Mouse (Mus musculus): ENCODE data around the gene Recql. TPM values are rescaled to one million over a fixed set of nuclear protein-coding genes. Genes with fewer than 3 reads are reported as not detected.

The Recql gene
- 1 to 10 TPM; 7.8 to 8.3 TPM for total RNA-seq (2021)

DNA sequence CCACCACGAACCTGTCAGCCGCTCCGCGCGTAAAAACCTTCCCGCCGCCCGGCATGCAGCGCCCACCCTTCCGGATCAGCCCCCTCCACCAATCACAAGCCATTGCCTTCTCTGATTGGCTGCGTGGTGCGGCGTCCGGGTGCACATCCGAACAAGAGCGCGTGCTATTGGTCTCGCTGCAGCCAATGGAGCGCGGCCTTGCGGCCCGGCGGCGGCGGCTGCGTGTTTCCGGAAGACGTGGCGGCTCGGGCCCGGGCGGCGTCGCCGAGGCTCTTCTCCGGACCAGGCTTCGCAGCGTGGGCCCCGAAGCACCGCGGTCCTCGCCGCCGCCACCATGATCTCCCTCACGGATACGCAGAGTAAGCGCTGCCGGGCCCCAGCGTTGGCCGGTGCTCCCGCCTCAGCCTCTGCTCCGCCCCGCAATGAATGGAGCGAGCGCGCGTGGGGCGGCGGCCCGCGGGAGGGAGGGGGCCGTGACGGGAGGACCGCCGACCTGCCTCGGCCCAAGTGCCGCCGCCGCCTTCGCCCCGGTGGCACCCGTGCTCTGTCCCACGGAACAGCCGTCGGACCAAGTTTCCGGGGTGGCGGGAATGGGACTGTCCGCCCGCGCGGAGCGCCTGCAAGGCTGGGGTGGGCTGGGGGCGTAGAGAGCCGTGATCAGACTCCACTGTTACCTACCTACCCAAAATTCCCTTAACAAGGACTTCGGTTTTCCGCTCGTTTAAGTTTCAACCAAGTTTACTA, at the start of gene Recql, which contains the start of gene Golt1b:
Recql (minus strand) TSS at position 77 of the 744 bp plus-strand sequence.
Golt1b (plus strand) TSS at position 211 of the 744 bp plus-strand sequence.
- intact Hi-C loops (cut with DNase I): loop anchor here (2.0 to 5.0 kb wide), 3 partner anchors 40 to 370 kb away; partner anchors contain the start of gene Cmas
- peak; percentile 97 to 98 for DNase-seq

DNA sequence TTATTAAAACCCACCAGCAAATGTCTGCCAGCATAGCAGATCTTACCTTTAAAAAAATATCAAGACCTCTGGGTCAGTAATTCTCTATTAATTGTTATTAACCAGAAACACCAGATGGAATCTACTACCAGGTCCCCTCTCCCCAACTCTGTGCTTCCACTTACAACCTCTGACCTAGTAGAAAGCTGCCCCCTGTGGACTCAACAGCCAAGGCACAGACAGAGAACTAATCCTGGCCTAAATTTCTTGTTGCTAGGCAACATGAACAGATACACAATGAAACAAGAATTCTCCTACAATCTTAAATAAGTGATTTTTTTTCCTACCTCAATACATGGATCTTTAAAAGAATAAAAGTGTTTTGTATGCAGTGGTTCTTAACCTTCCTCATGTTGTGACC, 42.2 kb upstream of the Recql start:
- intact Hi-C loops (cut with DNase I): no loop called here

GRCm38 (mm10) chr6:142424976-142425375, 38.1 kb upstream of the Recql start:
- DNase-seq: no peak
- intact Hi-C loops (cut with DNase I): no loop called here

More for the DNA sequence above, 42.2 kb upstream of the Recql start:
- no peak for DNase-seq

GRCm38 (mm10) chr6:142414597-142414996, 27.7 kb upstream of the Recql start:
- DNase-seq: no peak
- intact Hi-C loops (cut with DNase I): no loop called here

DNA sequence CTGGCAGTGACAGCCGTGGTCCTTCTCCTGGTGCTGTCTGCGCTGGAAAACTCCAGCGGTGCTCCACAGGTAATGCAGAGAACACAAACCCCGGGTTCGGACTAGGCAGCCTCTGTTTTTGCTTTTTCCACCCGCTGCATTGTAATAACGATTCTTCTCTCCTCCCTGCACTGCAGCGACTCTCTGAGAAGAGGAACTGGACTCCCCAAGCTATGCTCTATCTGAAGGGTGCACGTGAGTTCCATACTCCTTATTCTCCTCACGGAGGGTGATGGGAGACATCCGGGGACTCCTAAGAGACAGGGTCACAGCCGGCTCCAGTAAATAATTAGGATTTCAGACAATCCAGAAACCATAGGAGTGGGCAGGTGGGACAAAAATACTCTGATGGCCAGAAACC, 27.0 kb upstream of the Recql start:
- intact Hi-C loops (cut with DNase I): no loop called here

GRCm38 (mm10) chr6:142412906-142413491, 26.1 kb upstream of the Recql start, which contains the start of gene Spx:
Gene Spx (plus strand): TSS chr6:142413441.
- DNase-seq: no peak
- intact Hi-C loops (cut with DNase I): no loop called here

More for the DNA sequence above, 27.0 kb upstream of the Recql start:
- DNase-seq: no peak

DNA sequence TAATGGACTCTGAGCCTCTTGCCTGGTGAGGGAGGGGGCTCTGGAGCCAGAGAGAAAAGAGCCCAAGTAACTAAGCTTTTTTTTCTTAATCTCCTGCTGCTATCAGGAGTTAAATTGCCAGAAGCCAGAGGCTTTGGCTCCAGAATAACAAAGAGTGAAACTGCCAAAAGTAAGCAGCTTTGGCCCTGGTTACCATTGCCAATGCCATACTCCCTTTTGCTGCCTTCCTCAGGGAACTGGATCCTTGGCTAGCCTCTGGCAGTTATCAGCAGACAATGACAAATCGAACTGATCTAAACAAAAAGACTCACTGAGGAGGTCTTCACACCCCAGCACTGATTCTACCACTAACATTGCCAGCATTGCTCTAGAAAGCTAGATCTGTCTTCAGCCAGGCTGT, 24.3 kb upstream of the Recql start:
- no peak for DNase-seq
- intact Hi-C loops (cut with DNase I): no loop called here

GRCm38 (mm10) chr6:142395756-142396155, 8.9 kb upstream of the Recql start:
- no peak for DNase-seq

GRCm38 (mm10) chr6:142394669-142395068, 7.8 kb upstream of the Recql start:
- DNase-seq: peak in 1 of 2 experiments; percentile 8
- intact Hi-C loops (cut with DNase I): no loop called here

More at GRCm38 (mm10) chr6:142395756-142396155, 8.9 kb upstream of the Recql start:
- intact Hi-C loops (cut with DNase I): no loop called here

DNA sequence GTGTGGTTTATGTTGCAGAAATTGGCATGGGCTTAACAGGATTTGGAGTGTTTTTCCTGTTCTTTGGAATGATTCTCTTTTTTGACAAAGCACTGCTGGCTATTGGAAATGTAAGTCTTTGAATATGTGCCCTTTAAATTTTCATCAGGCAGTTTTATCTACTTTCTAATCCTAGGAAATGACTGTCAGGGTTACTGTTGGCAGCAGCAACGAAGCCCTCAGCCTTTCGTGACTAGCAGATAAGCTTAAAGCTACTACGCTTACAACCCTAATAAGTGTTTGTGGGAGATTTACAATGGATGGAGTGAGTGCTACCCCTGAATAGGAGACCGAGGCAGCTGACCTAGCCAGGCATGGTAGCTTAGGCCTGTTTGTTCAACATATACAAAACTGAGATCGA, 5.4 kb upstream of the Recql start:
- intact Hi-C loops (cut with DNase I): no loop called here
- DNase-seq: no peak

DNA sequence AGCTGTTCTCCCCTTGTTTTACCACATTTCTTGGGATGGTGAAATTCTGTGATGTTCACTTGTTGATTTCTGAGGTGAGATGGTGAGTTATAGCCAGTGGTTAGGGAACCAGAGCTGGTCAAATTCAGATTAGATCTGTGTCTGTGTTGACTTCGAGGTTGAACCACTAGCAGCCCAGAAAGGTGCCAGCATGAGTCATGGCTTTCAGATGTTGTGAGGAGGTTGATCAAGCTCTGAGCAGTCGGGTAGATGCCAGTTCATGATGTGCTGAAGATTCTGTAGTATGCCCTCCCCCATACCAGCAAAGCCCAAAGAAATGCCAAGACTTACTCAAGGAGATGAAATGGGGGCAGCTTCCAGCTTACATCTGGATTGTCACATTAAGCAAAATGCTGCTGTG, 2.2 kb upstream of the Recql start:
- no peak for DNase-seq
- intact Hi-C loops (cut with DNase I): loop anchor here (5.0 kb wide), 2 partner anchors 123 to 368 kb away; partner anchors contain the start of gene Cmas

DNA sequence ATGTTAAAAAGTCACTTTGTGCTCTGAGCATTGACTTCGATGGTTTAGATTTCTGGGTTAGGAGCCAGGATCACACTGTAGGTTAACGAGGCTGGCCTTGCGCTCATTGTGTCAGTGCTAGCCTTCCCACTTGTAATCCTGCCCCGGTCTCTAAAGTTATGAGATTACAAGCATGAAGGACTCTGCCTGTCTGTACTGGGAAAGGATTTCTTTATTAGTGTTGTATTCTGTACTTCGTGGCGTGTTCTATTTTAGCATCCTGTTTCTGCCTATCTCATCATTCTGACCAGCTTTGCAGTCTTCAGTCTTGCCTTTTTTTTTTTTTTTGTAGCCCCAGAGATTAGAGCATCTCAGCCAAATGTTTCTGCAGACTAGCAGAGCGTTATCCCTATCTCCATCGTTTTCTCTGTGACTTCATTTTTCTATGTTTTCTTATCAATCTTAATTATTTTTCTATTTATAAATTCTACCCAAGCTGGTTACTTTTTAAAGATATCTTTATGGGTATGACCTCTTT, 926 bp upstream of the Recql start:
- no peak for DNase-seq
- intact Hi-C loops (cut with DNase I): loop anchor here (2.0 to 5.0 kb wide), 3 partner anchors 41 to 369 kb away; partner anchors contain the start of gene Cmas

DNA sequence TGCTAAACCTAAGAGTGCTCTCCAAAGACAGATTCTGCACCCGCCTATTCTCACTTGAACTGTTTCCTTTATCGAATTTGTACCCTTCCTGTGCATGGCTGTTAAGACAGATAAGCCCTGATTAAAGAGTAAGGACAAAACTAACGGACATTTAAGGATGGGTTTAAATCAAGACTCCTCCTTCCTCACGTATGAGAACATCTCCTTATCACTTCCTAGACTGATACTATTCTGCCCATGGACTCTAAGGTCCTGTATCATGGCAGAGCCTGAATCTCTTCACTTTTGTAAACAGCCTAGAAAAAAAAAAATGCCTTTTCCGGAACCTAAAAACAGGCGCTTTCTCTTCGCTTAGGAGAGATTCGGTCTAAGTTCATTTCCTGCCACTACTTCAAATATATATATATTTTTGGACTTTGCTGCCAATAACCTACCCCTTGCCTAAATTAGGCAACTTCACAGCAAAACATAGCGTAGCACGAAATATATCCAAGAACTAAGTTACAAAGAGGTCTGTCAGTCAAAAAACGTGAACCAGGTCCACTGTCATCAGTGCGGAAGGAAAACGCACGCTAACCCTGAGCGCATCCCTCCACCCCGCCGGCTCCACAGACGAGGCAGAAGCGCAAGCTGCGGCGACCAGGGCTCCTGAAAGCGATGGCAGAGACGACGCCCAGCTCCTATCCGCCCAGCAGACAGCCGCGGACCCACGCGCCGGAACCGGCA, 439 bp downstream of the Recql start:
- no peak for DNase-seq
- intact Hi-C loops (cut with DNase I): loop anchor here (2.0 to 5.0 kb wide), 3 partner anchors 40 to 371 kb away; partner anchors contain the start of gene Cmas

GRCm38 (mm10) chr6:142384521-142384920, 2.4 kb downstream of the Recql start:
- intact Hi-C loops (cut with DNase I): no loop called here
- no peak for DNase-seq

- intact Hi-C loops (cut with DNase I): no loop called here
- DNase-seq: no peak
Measured at GRCm38 (mm10) chr6:142381615-142382014, 5.3 kb downstream of the Recql start.

DNA sequence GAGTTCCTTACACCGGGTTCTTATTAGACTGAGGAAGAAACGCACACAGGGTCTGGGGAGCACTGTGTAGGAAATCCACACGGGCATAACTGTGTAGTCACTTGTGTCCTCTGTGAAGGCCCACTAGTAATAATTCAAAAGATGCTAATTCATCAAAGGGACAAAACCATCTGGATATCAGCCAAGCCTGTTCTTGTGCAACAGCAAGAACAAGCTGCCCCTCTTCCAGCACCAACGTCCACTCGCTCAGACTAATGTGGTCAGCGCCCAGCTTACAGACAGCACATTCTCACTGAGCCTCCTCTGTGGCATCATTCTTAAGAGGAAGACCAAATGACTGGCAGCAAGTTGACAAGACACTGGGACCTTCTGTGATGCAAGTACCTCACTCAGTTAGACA, 6.9 kb downstream of the Recql start:
- intact Hi-C loops (cut with DNase I): no loop called here
- DNase-seq: no peak

GRCm38 (mm10) chr6:142378576-142379330, 8.1 kb downstream of the Recql start:
- no peak for DNase-seq
- intact Hi-C loops (cut with DNase I): no loop called here

DNA sequence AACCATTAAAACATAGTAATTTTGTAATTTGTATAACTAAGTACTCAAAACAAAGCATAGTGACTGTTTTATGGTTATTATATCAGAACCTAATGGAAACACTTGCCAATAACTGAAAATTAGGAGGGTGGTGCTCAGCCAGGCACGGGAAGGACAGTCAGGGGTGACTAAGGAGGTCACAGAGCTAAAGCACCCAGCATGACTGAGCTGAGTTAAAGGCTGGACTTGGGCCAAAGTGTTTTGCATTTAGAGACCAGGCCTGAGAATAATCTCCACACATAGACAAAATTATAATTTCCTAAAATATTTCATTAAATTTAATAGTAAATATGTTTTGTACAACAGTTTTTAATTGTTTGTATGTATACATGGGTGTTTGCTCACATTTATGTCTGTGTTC, 9.8 kb downstream of the Recql start:
- DNase-seq: no peak

GRCm38 (mm10) chr6:142369568-142369967, 17.3 kb downstream of the Recql start:
- intact Hi-C loops (cut with DNase I): no loop called here
- no peak for DNase-seq

More for the DNA sequence above, 9.8 kb downstream of the Recql start:
- intact Hi-C loops (cut with DNase I): no loop called here

- intact Hi-C loops (cut with DNase I): no loop called here
- no peak for DNase-seq
Measured at GRCm38 (mm10) chr6:142367565-142367964, 19.3 kb downstream of the Recql start.
